Mouse (Mus musculus) midbrain, embryonic 10.5 days (tissue): Measurements from ENCODE around the gene Pccb. TPM values are rescaled to one million over a fixed set of nuclear protein-coding genes. Genes with fewer than 3 reads are reported as not detected.

Source experiments
- DNase-seq: peaks from one replicate; pipeline ENCODE4 v3.0.0-alpha.2; 2017; ENCODE audit warnings: low spot score
- H3K27ac ChIP-seq: fragments of 300-500 bp; sonication (generic); replicated peaks from 2 replicates; pipeline ENCODE4 v1.5.1; 2016; ENCODE audit warnings: mild to moderate bottlenecking
- H3K27me3 ChIP-seq: fragments of 300-500 bp; sonication (generic); 2 replicates; pipeline ENCODE4 v1.6.1; 2016; ENCODE audit warnings: low read depth, mild to moderate bottlenecking; ENCODE audit not compliant: poor library complexity, severe bottlenecking
- H3K36me3 ChIP-seq: fragments of 300-500 bp; sonication (generic); 2 replicates; pipeline ENCODE4 v1.6.1; 2016; ENCODE audit warnings: mild to moderate bottlenecking, moderate library complexity
- H3K4me1 ChIP-seq: fragments of 300-500 bp; sonication (generic); 2 replicates; pipeline ENCODE4 v1.6.1; 2016
- H3K4me3 ChIP-seq: fragments of 300-500 bp; sonication (generic); 2 replicates; pipeline ENCODE4 v1.5.1; 2016; ENCODE audit warnings: mild to moderate bottlenecking, moderate library complexity
- H3K9me3 ChIP-seq: fragments of 300-500 bp; sonication (generic); replicated peaks from 2 replicates; pipeline ENCODE4 v1.6.1; 2016; ENCODE audit warnings: mild to moderate bottlenecking
- WGBS: fragments of 180-500 bp; shearing (Covaris S2); methylation state at CpG from one replicate; pipeline ENCODE4 v1.1.7; 2016; 5-methylcytosine and 5-hydroxymethylcytosine counted together
- polyA plus RNA-seq: library from polyadenylated mRNA; unstranded; fragments of >200 nt; fragmentation: Nextera tagmentation; extraction: Ambion mirVana; gene quantifications from 2 replicates; pipeline ENCODE4 v1.2.1, GENCODE M21; 2016

The Pccb gene
- polyA plus RNA-seq, 1 experiment from 2014 or later = 14.2 TPM

GRCm38 (mm10) chr9:101037396-101037795 lies 2.7 kb upstream of the Pccb start:
- H3K9me3 ChIP-seq = no peaks in the 10 kb centered on the region
- no peaks in the 10 kb centered on the region for H3K36me3 ChIP-seq
- 57% methylated on average over 7 of the region's 7 CpGs for whole genome bisulfite sequencing
- H3K27ac ChIP-seq = no peak overlapping the region
- DNase-seq = no peak
- H3K4me1 ChIP-seq = peaks cover 13% of the 10 kb centered on the region
- no peaks in the 10 kb centered on the region for H3K27me3 ChIP-seq
- H3K4me3 ChIP-seq = no peak overlapping the region

DNA sequence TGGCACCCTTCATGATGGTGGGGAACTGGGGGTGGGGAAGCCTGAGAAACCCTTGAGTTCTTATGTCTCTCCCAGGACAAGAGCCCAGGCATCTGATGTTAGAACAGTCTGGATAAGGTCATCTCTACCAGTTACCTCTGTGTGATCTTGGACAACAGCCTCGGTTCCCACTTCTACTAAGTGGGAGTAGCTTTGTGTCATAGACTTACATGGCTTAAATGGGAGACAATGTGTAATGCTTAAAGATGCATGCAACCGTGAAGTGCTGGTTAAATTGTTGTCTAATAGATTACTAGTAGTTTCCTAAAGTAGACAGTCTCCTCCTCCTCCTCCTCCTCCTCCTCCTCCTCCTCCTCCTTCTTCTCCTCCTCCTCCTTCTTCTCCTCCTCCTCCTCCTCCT lies 2.2 kb upstream of the Pccb start:
- 92% methylated on average over 2 of the region's 2 CpGs for WGBS
- Histone ChIP-seq H3K4me1 (peaks cover 13% of the 10 kb centered on the region), H3K4me3 (no peak overlapping the region), H3K9me3 (no peaks in the 10 kb centered on the region), H3K36me3 (no peaks in the 10 kb centered on the region), H3K27me3 (no peaks in the 10 kb centered on the region), H3K27ac (no peak overlapping the region)
- DNase-seq = no peak

DNA sequence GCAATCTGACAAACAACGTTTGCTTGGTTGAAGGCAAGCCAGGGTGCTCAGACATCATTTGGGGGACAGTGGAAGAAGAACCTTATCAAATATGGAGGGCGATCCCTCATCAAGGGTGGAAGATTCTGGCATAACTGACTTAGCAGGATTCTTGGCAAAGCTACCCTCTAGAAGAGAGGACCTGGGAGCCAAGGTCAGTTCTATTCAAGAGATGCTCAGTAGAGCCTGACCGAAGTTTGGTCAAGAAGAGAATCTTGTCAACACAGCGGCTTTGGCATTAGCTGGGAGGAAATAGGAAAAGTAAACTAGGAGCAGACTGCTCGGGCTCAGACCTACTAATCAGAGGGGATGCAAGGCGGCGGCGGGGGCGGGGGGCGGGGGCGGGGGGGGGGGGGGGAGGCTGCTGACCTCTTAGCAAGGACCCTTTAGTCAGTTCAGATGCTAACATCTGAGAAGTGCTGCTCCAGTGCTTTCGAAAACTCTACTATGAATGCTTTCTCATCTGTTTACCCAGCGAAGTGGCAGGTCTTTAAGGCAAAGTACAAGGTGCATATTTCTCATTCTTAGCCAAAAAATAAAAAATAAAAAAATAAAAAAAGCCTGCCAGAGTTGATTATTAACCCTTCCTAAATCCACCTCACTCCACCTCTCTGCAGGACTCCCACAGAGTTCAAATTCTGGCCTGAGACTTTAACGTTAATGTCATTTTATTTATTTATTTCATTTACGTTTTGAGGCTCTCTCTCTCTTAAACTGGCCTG lies 1.3 kb upstream of the Pccb start:
- WGBS = 86% methylated on average over 13 of the region's 15 CpGs
- H3K4me3 ChIP-seq = no peak overlapping the region

GRCm38 (mm10) chr9:101033761-101034447 lies 794 bp downstream of the Pccb start:
- Histone ChIP-seq H3K27me3 (no peaks in the 10 kb centered on the region), H3K36me3 (peaks cover 5% of the 10 kb centered on the region), H3K4me3 (peak overlapping the region; percentile 71), H3K27ac (peak overlapping the region; percentile 96), H3K9me3 (no peaks in the 10 kb centered on the region), H3K4me1 (peaks cover 13% of the 10 kb centered on the region)
- WGBS = 12% methylated on average over 14 of the region's 14 CpGs
- peak; percentile 12 for DNase-seq

More for the DNA sequence above, 1.3 kb upstream of the Pccb start:
- Histone ChIP-seq H3K27me3 (no peaks in the 10 kb centered on the region), H3K4me1 (peaks cover 13% of the 10 kb centered on the region), H3K27ac (no peak overlapping the region), H3K9me3 (no peaks in the 10 kb centered on the region), H3K36me3 (no peaks in the 10 kb centered on the region)
- no peak for DNase-seq

DNA sequence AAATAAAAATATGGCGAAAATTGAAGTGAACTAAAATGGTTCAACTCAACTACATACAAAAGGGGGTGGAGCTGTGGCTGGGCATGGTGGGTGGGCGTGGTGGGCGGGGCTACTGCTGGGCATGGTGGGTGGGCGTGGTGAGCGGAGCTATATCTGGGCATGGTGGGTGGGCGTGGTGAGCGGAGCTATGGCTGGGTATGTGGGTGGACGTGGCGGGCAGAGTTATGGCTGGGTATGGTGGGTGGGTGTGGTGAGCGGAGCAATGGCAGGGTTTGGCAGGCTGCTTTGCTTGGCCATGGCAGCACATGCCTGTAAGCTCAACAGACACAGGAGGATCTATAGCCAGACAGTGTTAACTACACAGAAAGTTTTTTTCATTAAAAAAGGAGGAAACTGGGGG lies 15.9 kb downstream of the Pccb start:
- no peaks in the 10 kb centered on the region for H3K27me3 ChIP-seq
- H3K9me3 ChIP-seq = peaks cover 4% of the 10 kb centered on the region; the same call in 1 of the 2 replicates

DNA sequence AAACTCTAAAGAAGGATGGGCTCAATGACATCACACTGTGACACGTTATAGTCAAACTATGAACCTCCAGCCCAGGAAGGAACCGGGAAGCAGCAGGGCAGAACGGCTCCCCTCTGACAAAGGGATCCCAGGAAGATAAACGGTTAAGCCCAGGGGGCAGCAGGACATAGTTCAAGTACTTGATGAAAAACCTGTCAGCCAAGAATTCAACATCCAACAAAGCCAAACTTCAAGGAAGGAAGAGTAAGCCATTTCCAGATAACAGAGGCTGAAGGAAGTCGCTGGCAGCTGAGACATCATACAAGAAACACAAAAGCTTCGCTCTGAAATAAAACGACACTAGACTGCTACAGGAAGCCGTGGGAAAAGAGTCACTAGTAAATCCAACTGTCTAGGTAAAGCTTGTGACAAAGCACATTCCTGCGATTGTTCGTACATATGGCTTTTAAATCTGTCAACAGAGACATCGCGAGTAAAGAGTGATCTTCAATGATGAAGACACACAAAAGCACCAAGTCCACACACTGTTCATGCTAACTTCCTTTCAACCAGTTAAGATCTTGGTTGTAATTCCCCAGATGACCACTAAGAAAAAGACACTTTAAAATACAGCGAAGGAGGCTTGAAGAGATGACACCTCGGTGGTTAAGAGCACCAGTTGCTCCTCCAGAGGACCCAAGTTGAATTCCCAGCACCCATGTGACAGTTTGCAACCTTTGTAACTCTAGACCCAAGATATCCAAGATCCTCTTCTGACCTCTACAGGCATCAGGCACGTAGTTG lies 16.8 kb downstream of the Pccb start:
- H3K4me3 ChIP-seq = no peak overlapping the region
- 87% methylated on average over 15 of the region's 15 CpGs for WGBS
- H3K27ac ChIP-seq = no peak overlapping the region
- H3K4me1 ChIP-seq = no peaks in the 10 kb centered on the region
- no peaks in the 10 kb centered on the region; the same call in 1 of the 2 replicates for H3K9me3 ChIP-seq
- H3K36me3 ChIP-seq = peaks cover 31% of the 10 kb centered on the region
- DNase-seq = no peak
- H3K27me3 ChIP-seq = no peaks in the 10 kb centered on the region

More for the DNA sequence above, 15.9 kb downstream of the Pccb start:
- no peak for DNase-seq
- H3K4me3 ChIP-seq = no peak overlapping the region
- no peak overlapping the region for H3K27ac ChIP-seq
- WGBS = 96% methylated on average over 10 of the region's 10 CpGs
- H3K36me3 ChIP-seq = peaks cover 39% of the 10 kb centered on the region
- H3K4me1 ChIP-seq = no peaks in the 10 kb centered on the region

DNA sequence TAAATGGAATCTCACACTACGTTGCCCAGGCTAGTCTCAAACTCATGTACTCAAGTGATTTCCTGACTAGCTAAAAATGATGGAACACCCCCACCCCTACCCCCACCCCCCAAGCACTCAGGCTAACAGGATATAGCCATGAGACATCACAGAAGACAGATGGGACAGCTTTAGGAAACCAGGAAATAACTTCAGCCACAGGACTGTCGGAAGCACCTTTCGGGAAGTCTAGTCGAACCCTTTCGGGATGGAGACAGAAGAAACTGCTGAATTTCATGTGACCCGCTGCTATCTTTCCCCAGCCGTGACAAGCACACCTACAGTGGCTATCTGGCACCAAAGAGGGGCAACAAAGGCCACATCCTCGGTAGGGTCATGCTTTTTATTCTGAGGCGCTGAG lies 19.4 kb downstream of the Pccb start:
- H3K27ac ChIP-seq = no peak overlapping the region
- no peak overlapping the region for H3K4me3 ChIP-seq
- no peaks in the 10 kb centered on the region; the same call in 1 of the 2 replicates for H3K9me3 ChIP-seq
- H3K4me1 ChIP-seq = no peaks in the 10 kb centered on the region
- WGBS = 91% methylated on average over 9 of the region's 9 CpGs
- H3K27me3 ChIP-seq = no peaks in the 10 kb centered on the region
- peaks cover 22% of the 10 kb centered on the region for H3K36me3 ChIP-seq
- no peak for DNase-seq

DNA sequence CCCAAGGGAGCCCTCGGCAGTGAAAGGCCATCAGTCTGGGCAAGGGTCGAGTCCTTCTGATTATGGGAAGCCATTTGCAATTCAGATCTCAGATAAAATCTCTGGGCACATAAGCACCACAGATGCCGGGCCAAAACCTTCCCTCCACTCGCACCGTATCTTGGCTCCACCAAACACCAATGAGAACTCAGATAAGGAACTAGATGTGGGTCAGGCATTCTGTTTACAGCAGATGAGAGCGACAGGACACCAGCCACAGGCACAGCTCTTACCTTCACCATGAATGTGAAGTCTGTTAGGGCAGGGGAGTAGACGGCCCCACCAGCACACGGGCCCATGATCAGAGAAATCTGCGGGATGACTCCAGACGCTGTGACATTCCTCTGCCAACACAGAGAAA lies 22.3 kb downstream of the Pccb start:
- H3K36me3 ChIP-seq = peaks cover 20% of the 10 kb centered on the region
- WGBS = 82% methylated on average over 10 of the region's 10 CpGs
- no peak overlapping the region for H3K4me3 ChIP-seq
- no peak for DNase-seq
- H3K27me3 ChIP-seq = no peaks in the 10 kb centered on the region
- H3K27ac ChIP-seq = no peak overlapping the region
- no peaks in the 10 kb centered on the region for H3K4me1 ChIP-seq
- H3K9me3 ChIP-seq = no peaks in the 10 kb centered on the region; the same call in 1 of the 2 replicates

DNA sequence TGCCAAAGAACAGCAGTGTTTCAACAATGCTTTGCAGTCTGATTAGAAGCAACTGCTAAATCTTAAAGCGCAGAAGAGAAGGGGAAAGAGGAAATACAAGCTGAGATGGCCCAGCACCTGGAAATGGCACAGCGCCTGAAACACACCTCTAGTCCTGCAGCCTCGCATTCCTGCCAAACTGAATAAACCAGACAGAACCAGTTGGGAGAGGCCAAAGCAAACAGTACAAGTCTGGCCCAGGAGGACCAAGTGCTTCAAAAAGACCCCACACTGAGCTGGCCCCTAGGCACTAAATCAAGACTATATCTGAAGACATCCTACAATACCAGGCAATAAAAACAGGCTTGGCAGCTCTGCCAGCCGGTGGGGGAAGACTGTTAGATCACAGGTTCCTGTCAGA lies 28.8 kb downstream of the Pccb start:
- Histone ChIP-seq H3K36me3 (peaks cover 12% of the 10 kb centered on the region; the same call in 1 of the 2 replicates), H3K27ac (no peak overlapping the region), H3K27me3 (no peaks in the 10 kb centered on the region), H3K4me3 (no peak overlapping the region), H3K4me1 (no peaks in the 10 kb centered on the region), H3K9me3 (no peaks in the 10 kb centered on the region; the same call in 1 of the 2 replicates)
- no peak for DNase-seq
- WGBS = 90% methylated on average over 4 of the region's 4 CpGs

DNA sequence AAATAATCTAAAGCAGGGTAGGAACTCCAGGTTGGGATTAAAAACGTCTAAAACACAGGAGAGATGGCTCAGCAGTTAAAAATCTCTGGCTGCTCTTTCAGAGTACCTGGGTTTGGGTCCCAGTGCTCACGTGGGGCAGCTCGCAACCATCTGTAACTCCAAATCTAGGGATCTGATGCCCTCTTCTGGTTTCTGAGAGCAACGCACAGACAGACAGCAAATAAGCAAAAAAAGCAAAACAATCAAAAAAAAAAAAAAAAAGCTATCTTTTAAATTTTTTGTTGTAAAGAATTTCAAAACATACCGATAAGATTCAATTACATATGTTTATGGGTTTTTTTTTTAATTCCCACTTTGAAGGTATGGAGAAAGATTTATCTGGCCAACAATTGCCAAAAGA lies 31.4 kb downstream of the Pccb start:
- no peak for DNase-seq
- 92% methylated on average over 5 of the region's 5 CpGs for WGBS

GRCm38 (mm10) chr9:101002841-101003240 lies 31.9 kb downstream of the Pccb start:
- H3K36me3 ChIP-seq = peaks cover 23% of the 10 kb centered on the region
- 93% methylated on average over 8 of the region's 8 CpGs for WGBS
- no peaks in the 10 kb centered on the region for H3K27me3 ChIP-seq
- H3K27ac ChIP-seq = no peak overlapping the region
- DNase-seq = no peak
- no peaks in the 10 kb centered on the region; the same call in 1 of the 2 replicates for H3K9me3 ChIP-seq
- H3K4me1 ChIP-seq = no peaks in the 10 kb centered on the region
- no peak overlapping the region for H3K4me3 ChIP-seq

More for the DNA sequence above, 31.4 kb downstream of the Pccb start:
- H3K27me3 ChIP-seq = no peaks in the 10 kb centered on the region
- peaks cover 19% of the 10 kb centered on the region for H3K36me3 ChIP-seq
- no peak overlapping the region for H3K4me3 ChIP-seq
- H3K27ac ChIP-seq = no peak overlapping the region
- H3K4me1 ChIP-seq = no peaks in the 10 kb centered on the region
- no peaks in the 10 kb centered on the region; the same call in 1 of the 2 replicates for H3K9me3 ChIP-seq

GRCm38 (mm10) chr9:101002053-101002452 lies 32.6 kb downstream of the Pccb start:
- H3K4me1 ChIP-seq = no peaks in the 10 kb centered on the region
- no peaks in the 10 kb centered on the region; the same call in 1 of the 2 replicates for H3K9me3 ChIP-seq
- peaks cover 23% of the 10 kb centered on the region for H3K36me3 ChIP-seq
- DNase-seq = no peak
- H3K4me3 ChIP-seq = no peak overlapping the region
- WGBS = 89% methylated on average over 4 of the region's 4 CpGs
- no peak overlapping the region for H3K27ac ChIP-seq
- H3K27me3 ChIP-seq = no peaks in the 10 kb centered on the region
